Mouse (Mus musculus): ENCODE data around the gene Gpc2.

Gene Gpc2

DNA sequence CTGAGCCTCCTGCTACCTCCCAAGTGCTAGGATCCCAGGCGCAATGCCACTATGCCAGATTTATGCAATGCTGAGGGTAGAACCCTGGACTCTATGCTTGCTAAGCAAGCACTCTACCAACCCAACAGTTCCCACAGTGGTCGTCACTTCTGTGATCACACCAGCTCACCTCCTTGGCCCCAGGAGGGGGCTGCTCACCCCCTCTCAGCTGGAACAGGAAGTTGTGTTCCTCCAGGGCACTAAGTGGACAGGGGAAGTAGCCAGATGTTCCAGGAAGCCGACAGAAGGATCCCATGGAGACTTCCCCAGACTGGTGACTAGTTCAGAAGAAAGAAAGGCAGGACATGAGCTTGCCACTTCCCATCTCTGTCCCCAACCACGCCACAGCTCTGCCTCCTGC, 17.8 kb downstream of the Gpc2 start:
- no peak for DNase-seq (ENCODE audit: low spot score)

DNA sequence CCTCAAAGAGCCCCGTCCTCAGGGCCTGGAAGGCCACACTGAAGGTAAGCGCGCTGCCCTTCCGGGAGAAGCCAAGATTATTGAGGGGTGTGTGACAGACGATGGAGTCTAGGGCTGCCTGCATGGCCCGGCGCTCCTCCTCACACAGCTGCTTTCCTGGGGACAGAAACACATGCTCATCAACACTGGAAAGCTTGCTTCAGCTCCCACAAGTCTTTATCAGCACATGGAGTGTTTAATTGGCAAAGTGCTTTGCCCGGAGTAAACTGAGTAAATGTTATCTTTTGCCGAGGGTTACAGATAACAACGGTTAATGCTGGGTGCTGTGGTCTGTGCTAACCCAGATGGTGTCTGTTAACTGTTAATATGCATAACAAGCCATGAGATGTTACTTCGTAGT, 19.0 kb downstream of the Gpc2 start:
- no peak for DNase-seq (ENCODE audit: low spot score)

DNA sequence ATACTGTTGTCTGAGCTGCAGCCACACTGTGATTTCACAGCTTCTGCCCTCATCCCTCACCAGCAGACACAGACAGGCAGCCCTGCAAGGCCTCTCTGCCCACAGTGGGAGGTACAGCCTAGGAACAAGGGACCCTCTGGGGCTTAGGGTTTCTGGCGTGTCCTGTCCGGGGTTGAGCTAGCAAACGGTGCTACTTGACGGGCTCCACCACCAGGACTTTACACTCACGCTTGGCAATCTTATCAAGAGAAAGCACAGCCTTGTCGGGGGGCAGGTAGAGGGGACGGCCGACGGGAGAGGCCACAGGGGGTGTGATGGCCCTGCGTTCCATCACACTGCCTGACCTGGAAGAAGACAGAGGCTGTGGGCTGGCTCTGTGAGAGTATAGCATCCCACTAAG, 19.8 kb downstream of the Gpc2 start:
- DNase-seq (ENCODE audit: low spot score) = no peak

GRCm38 (mm10) chr5:138258993-138259392, 20.8 kb downstream of the Gpc2 start:
- no peak for DNase-seq (ENCODE audit: low spot score)

DNA sequence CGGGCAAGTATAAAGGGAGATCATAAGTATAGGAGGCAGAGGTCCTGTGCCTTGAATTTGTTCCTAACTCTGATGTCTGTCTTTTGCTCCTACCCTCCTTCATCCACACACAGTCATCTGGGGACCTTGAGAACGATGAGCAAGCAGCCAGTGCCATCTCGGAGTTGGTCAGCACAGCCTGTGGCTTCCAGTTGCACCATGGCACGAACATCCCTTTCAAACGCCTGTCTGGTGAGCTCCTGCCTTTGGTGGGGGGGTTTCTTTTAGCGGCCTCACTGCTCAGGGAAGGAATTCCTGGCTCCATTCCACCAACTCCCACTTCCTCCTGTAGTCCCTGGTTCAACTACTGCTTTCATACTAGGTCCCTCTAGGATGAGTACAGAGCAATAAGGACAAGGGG, 21.3 kb downstream of the Gpc2 start:
- DNase-seq (ENCODE audit: low spot score) = no peak

GRCm38 (mm10) chr5:138258078-138258477, 21.7 kb downstream of the Gpc2 start:
- no peak for DNase-seq (ENCODE audit: low spot score)

DNA sequence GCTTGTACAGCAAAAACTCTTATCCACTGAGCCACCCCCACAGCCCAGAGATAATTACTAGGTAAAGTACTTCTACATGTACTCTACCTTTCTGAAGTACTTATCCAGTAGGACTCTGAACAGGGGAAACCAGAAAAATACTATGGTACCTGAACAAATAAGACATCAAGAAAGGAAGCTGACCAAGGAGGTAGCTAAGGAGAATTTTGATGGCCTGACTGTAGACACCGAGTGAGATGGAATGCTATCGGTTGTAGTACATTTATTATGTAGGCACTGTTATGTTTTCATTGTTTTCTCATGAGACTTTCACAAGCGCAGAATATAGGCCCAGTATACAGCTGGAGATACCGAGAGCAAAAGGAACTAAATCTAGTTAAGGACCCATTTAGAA, 22.2 kb downstream of the Gpc2 start:
- no peak for DNase-seq (ENCODE audit: low spot score)

DNA sequence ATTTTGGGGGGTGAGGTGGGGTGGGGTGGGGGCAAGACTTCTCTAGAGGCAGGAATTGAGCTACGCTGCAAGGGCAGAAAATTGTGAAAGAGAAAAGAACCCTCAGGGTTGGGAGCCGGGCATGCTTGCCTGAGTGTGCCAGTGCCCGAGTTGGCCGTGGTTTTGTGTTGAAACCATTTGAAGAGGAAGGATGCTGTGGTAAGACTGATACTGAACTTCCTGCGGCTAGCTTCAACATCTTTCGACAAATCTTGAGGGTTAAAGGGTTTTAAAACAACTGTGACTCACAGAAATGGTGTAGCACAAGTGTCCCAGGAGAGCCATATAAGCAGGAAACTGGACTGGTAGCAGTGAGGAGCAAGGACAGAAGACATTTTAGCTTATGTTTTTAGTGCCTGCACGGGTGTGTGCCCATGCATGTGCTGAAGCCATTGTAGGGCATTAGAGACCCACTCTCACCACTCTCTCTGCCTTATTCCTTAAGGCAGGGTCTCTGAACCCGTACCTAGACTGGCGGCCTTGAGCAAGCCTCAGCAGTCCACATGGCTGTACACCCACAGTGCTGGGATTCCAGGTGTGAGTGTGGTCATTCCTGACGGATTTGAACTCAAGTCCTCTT, 22.7 kb downstream of the Gpc2 start:
- DNase-seq (ENCODE audit: low spot score) = no peak

DNA sequence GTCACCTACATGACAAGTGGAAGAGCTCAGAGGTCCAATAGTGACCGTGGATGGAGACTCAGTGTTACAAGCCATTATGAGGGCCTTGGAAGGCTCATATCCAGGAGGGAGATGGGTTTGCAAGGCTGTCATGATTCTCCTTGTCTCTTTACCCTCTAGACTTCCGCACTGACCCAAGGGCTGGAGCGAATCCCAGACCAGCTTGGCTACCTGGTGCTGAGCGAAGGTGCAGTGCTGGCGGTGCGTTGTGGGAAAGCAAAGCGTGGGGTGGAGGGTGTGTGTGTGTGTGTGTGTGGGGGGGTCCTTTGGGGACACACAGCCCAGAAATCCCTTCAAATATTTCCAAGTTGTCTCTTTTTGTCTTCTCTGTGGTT, 23.7 kb downstream of the Gpc2 start:
- no peak for DNase-seq (ENCODE audit: low spot score)

DNA sequence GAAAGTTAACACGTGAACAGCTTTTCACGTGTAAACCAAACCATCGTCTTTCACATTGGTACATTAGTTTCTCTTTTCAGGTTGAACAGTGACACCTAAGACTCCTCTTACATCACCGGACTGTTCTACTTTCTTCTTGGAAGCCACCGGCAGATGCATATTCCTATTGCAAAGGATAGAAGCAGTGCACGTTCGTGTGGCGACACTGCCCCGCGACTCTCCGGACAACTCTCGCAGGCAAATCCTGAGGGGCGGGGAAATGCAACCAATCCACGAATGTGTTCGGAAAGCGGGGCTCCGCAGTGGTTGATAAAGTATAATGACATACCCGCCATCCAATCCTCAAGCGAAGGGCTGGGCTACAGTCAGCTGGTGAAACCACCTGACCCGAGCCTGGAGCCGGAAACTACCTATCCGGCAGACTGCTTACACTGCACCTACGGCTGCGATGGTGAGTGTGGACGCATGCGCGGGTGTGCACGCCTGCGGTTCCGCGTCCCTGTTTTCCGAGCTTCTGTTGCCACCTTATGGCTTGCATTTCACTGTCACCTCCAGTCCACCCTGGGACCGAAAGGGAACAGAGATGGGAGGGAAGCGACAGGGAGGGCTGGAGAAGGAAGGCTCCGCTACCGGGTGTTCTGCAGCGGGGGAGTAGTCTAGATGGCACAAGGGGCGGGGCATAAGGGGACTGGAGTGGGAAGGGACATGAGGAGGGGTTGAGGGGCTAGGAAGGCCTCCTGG, 24.3 kb downstream of the Gpc2 start, which contains the start of gene Lamtor4:
Gene Lamtor4, plus strand, starts transcription at position 130 of the 741 bp plus-strand sequence.
- peak; percentile 88 for DNase-seq (ENCODE audit: low spot score)

GRCm38 (mm10) chr5:138253061-138253460, 26.7 kb downstream of the Gpc2 start:
- no peak for DNase-seq (ENCODE audit: low spot score)

GRCm38 (mm10) chr5:138251144-138251543, 28.7 kb downstream of the Gpc2 start:
- DNase-seq (ENCODE audit: low spot score) = no peak

- no peak for DNase-seq (ENCODE audit: low spot score)
Measured at GRCm38 (mm10) chr5:138241511-138241910, 38.3 kb downstream of the Gpc2 start.

DNA sequence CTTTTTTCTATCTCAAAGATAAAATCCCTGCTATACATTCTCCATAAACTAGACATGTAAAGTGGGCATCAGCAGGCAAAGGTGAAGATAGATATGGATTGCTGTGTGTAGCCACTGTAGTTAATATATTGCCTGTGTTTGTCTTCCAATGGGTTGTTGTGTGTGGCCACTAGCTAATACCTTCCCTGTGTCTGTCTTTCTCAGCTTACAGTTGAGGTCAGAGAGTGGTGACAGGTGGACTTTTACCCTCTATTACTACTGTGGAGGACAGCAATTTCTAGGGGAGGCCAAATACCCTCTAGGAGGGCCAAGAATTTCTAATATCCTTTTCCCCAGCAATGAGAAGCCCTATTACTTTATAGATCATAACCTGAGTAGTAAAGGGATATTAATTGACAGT, 45.6 kb downstream of the Gpc2 start:
- no peak for DNase-seq (ENCODE audit: low spot score)

GRCm38 (mm10) chr5:138233778-138234177, 46.0 kb downstream of the Gpc2 start:
- DNase-seq (ENCODE audit: low spot score) = no peak

- DNase-seq (ENCODE audit: low spot score) = no peak
Measured at GRCm38 (mm10) chr5:138229511-138229910, 50.3 kb downstream of the Gpc2 start.

- peak; percentile 22 for DNase-seq (ENCODE audit: low spot score)
Measured at GRCm38 (mm10) chr5:138228026-138228425, 51.8 kb downstream of the Gpc2 start.

GRCm38 (mm10) chr5:138227367-138227766, 52.4 kb downstream of the Gpc2 start:
- no peak for DNase-seq (ENCODE audit: low spot score)

GRCm38 (mm10) chr5:138226491-138226890, 53.3 kb downstream of the Gpc2 start:
- DNase-seq (ENCODE audit: low spot score) = no peak

- DNase-seq (ENCODE audit: low spot score) = no peak
Measured at GRCm38 (mm10) chr5:138225700-138226099, 54.1 kb downstream of the Gpc2 start, which contains the start of gene Nxpe5. Gene Nxpe5 (plus strand): TSS chr5:138225898.

All from ovary, postnatal 14 days (tissue).